Mouse (Mus musculus) cerebellum, postnatal 4 days (tissue): ENCODE measurements at regions not wholly inside any gene's neighbourhood (a gene's known extent, or its start where the extent isn't known, plus 50 kb on each side); places are given as distances from the start of the nearest gene placed in this dataset.
A peak's percentile ranks its signal among the peaks of the same experiment; 100 is the strongest.

Source experiments
- DNase-seq, 2 experiments: peaks; one replicate each; pipeline ENCODE4 v3.0.0; 2022; ENCODE audit warnings: low spot score in 2 of 2, mixed read lengths in 1 of 2

- no peak for DNase-seq
Observed at GRCm38 (mm10) chr17:87531411-87532157, 84.8 kb upstream of the Calm2 start.

- no peak for DNase-seq
Observed at GRCm38 (mm10) chr17:87532158-87532545, 85.4 kb upstream of the Calm2 start.

GRCm38 (mm10) chr17:87532762-87533161 lies 86.0 kb upstream of the Calm2 start:
- no peak for DNase-seq

GRCm38 (mm10) chr17:87549568-87549967 lies 86.2 kb upstream of the Epcam start:
- no peak for DNase-seq

GRCm38 (mm10) chr17:87550518-87551164 lies 85.1 kb upstream of the Epcam start:
- no peak for DNase-seq

- DNase-seq, result no peak
Observed at GRCm38 (mm10) chr17:87554561-87554960, 81.2 kb upstream of the Epcam start.

GRCm38 (mm10) chr17:87558419-87558818 lies 77.4 kb upstream of the Epcam start:
- no peak for DNase-seq

- DNase-seq, result no peak
Observed at GRCm38 (mm10) chr17:87559641-87560040, 76.1 kb upstream of the Epcam start.

- DNase-seq, result no peak
Observed at GRCm38 (mm10) chr17:87560923-87561322, 74.9 kb upstream of the Epcam start.

- DNase-seq, result no peak
Observed at GRCm38 (mm10) chr17:87563375-87563774, 72.4 kb upstream of the Epcam start.

GRCm38 (mm10) chr17:87565631-87566030 lies 70.1 kb upstream of the Epcam start:
- DNase-seq, result no peak

GRCm38 (mm10) chr17:87566296-87566695 lies 69.5 kb upstream of the Epcam start:
- DNase-seq, result no peak

- no peak for DNase-seq
Observed at GRCm38 (mm10) chr17:87566996-87567395, 68.8 kb upstream of the Epcam start.

GRCm38 (mm10) chr17:87567475-87567874 lies 68.3 kb upstream of the Epcam start:
- DNase-seq, result no peak

- no peak for DNase-seq
Observed at GRCm38 (mm10) chr17:87569981-87570380, 65.8 kb upstream of the Epcam start.

- peak in 1 of 2 experiments; percentile 9 for DNase-seq
Observed at GRCm38 (mm10) chr17:87570676-87571344, 65.0 kb upstream of the Epcam start.

GRCm38 (mm10) chr17:87571345-87571932 lies 64.3 kb upstream of the Epcam start:
- peak; percentile 91 to 97 for DNase-seq

- no peak for DNase-seq
Observed at GRCm38 (mm10) chr17:87583575-87583974, 52.2 kb upstream of the Epcam start.

- DNase-seq, result no peak
Observed at GRCm38 (mm10) chr17:87585355-87585754, 50.4 kb upstream of the Epcam start.
